Mouse (Mus musculus): ENCODE results near the gene Ppp1r13l. TPM values are rescaled to one million over a fixed set of nuclear protein-coding genes. Genes with fewer than 3 reads are reported as not detected.

Ppp1r13l gene
- polyA plus RNA-seq, 1 experiment, result 13.6 TPM

GRCm38 (mm10) chr7:19410766-19411344 lies 51.3 kb downstream of the Ppp1r13l start:
- DNase-seq, result no peak
- H3K4me1 ChIP-seq (replicated peaks; ENCODE audit: control insufficient read depth, insufficient read depth, low read length), result no peaks in the 10 kb centered on the region
- H3K27ac ChIP-seq (ENCODE audit: control insufficient read depth, insufficient read depth, low read length), result no peak overlapping the region
- WGBS, result 89% methylated on average over 11 of the region's 11 CpGs
- H3K27me3 ChIP-seq (ENCODE audit: control insufficient read depth, insufficient read depth, low read length), result no peaks in the 10 kb centered on the region
- H3K36me3 ChIP-seq (ENCODE audit: control insufficient read depth, insufficient read depth, low read length), result no peaks in the 10 kb centered on the region
- no peak overlapping the region for H3K4me3 ChIP-seq (ENCODE audit: control insufficient read depth, insufficient read depth, low read length)
- TF ChIP-seq POLR2A (IDR thresholded peaks at IDR 0.05; ENCODE audit: control insufficient read depth, extremely low read depth, insufficient read depth, low read length, poor library complexity) (no peak), CTCF (IDR thresholded peaks at IDR 0.05; ENCODE audit: borderline replicate concordance, control insufficient read depth, extremely low read depth, insufficient read depth, low read length, poor library complexity) (no peak)

GRCm38 (mm10) chr7:19411783-19412182 lies 52.2 kb downstream of the Ppp1r13l start:
- TF ChIP-seq POLR2A (IDR thresholded peaks at IDR 0.05; ENCODE audit: control insufficient read depth, extremely low read depth, insufficient read depth, low read length, poor library complexity), result no peak
- no peak for TF ChIP-seq CTCF (IDR thresholded peaks at IDR 0.05; ENCODE audit: borderline replicate concordance, control insufficient read depth, extremely low read depth, insufficient read depth, low read length, poor library complexity)
- Histone ChIP-seq H3K27ac (ENCODE audit: control insufficient read depth, insufficient read depth, low read length) (no peak overlapping the region), H3K4me1 (replicated peaks; ENCODE audit: control insufficient read depth, insufficient read depth, low read length) (peaks cover 4% of the 10 kb centered on the region), H3K36me3 (ENCODE audit: control insufficient read depth, insufficient read depth, low read length) (no peaks in the 10 kb centered on the region), H3K27me3 (ENCODE audit: control insufficient read depth, insufficient read depth, low read length) (no peaks in the 10 kb centered on the region), H3K4me3 (ENCODE audit: control insufficient read depth, insufficient read depth, low read length) (no peak overlapping the region)
- WGBS, result 83% methylated on average over 5 of the region's 5 CpGs
- no peak for DNase-seq

- no peaks in the 10 kb centered on the region for H3K27me3 ChIP-seq (ENCODE audit: control insufficient read depth, insufficient read depth, low read length)
- TF ChIP-seq CTCF (IDR thresholded peaks at IDR 0.05; ENCODE audit: borderline replicate concordance, control insufficient read depth, extremely low read depth, insufficient read depth, low read length, poor library complexity), result no peak
- TF ChIP-seq POLR2A (IDR thresholded peaks at IDR 0.05; ENCODE audit: control insufficient read depth, extremely low read depth, insufficient read depth, low read length, poor library complexity), result no peak
- H3K4me3 ChIP-seq (ENCODE audit: control insufficient read depth, insufficient read depth, low read length), result no peak overlapping the region
- no peaks in the 10 kb centered on the region for H3K36me3 ChIP-seq (ENCODE audit: control insufficient read depth, insufficient read depth, low read length)
- no peak for DNase-seq
- peaks cover 5% of the 10 kb centered on the region for H3K4me1 ChIP-seq (replicated peaks; ENCODE audit: control insufficient read depth, insufficient read depth, low read length)
- WGBS, result 95% methylated on average over 3 of the region's 3 CpGs
- H3K27ac ChIP-seq (ENCODE audit: control insufficient read depth, insufficient read depth, low read length), result no peak overlapping the region
Measured at GRCm38 (mm10) chr7:19413525-19413924, 54.0 kb downstream of the Ppp1r13l start.

- no peak overlapping the region for H3K27ac ChIP-seq (ENCODE audit: control insufficient read depth, insufficient read depth, low read length)
Measured at GRCm38 (mm10) chr7:19416590-19416989, 57.0 kb downstream of the Ppp1r13l start.

GRCm38 (mm10) chr7:19420121-19420520 lies 60.6 kb downstream of the Ppp1r13l start:
- peaks cover 20% of the 10 kb centered on the region for H3K4me1 ChIP-seq (replicated peaks; ENCODE audit: control insufficient read depth, insufficient read depth, low read length)
- no peaks in the 10 kb centered on the region for H3K27me3 ChIP-seq (ENCODE audit: control insufficient read depth, insufficient read depth, low read length)
- 7% methylated on average over 28 of the region's 28 CpGs for WGBS
- H3K4me3 ChIP-seq (ENCODE audit: control insufficient read depth, insufficient read depth, low read length), result no peak overlapping the region
- H3K36me3 ChIP-seq (ENCODE audit: control insufficient read depth, insufficient read depth, low read length), result no peaks in the 10 kb centered on the region
- no peak for DNase-seq
- no peak for TF ChIP-seq CTCF (IDR thresholded peaks at IDR 0.05; ENCODE audit: borderline replicate concordance, control insufficient read depth, extremely low read depth, insufficient read depth, low read length, poor library complexity)
- no peak for TF ChIP-seq POLR2A (IDR thresholded peaks at IDR 0.05; ENCODE audit: control insufficient read depth, extremely low read depth, insufficient read depth, low read length, poor library complexity)
- H3K27ac ChIP-seq (ENCODE audit: control insufficient read depth, insufficient read depth, low read length), result no peak overlapping the region

More at GRCm38 (mm10) chr7:19416590-19416989, 57.0 kb downstream of the Ppp1r13l start:
- DNase-seq, result no peak
- WGBS, result 35% methylated on average over 15 of the region's 15 CpGs
- no peak for TF ChIP-seq POLR2A (IDR thresholded peaks at IDR 0.05; ENCODE audit: control insufficient read depth, extremely low read depth, insufficient read depth, low read length, poor library complexity)
- no peak for TF ChIP-seq CTCF (IDR thresholded peaks at IDR 0.05; ENCODE audit: borderline replicate concordance, control insufficient read depth, extremely low read depth, insufficient read depth, low read length, poor library complexity)
- Histone ChIP-seq H3K4me3 (ENCODE audit: control insufficient read depth, insufficient read depth, low read length) (no peak overlapping the region), H3K27me3 (ENCODE audit: control insufficient read depth, insufficient read depth, low read length) (no peaks in the 10 kb centered on the region), H3K36me3 (ENCODE audit: control insufficient read depth, insufficient read depth, low read length) (no peaks in the 10 kb centered on the region), H3K4me1 (replicated peaks; ENCODE audit: control insufficient read depth, insufficient read depth, low read length) (peaks cover 20% of the 10 kb centered on the region)

- H3K27ac ChIP-seq (ENCODE audit: control insufficient read depth, insufficient read depth, low read length), result no peak overlapping the region
Measured at GRCm38 (mm10) chr7:19420821-19421636, 61.5 kb downstream of the Ppp1r13l start.

More at GRCm38 (mm10) chr7:19420821-19421636, 61.5 kb downstream of the Ppp1r13l start:
- Histone ChIP-seq H3K4me1 (replicated peaks; ENCODE audit: control insufficient read depth, insufficient read depth, low read length) (peaks cover 20% of the 10 kb centered on the region), H3K36me3 (ENCODE audit: control insufficient read depth, insufficient read depth, low read length) (peaks cover 3% of the 10 kb centered on the region; the same call in 1 of the 2 replicates), H3K4me3 (ENCODE audit: control insufficient read depth, insufficient read depth, low read length) (peak overlapping the region; percentile 58), H3K27me3 (ENCODE audit: control insufficient read depth, insufficient read depth, low read length) (no peaks in the 10 kb centered on the region)
- whole genome bisulfite sequencing, result 11% methylated on average over 43 of the region's 43 CpGs
- TF ChIP-seq CTCF (IDR thresholded peaks at IDR 0.05; ENCODE audit: borderline replicate concordance, control insufficient read depth, extremely low read depth, insufficient read depth, low read length, poor library complexity), result no peak; the same call in 1 of the 2 replicates
- no peak for TF ChIP-seq POLR2A (IDR thresholded peaks at IDR 0.05; ENCODE audit: control insufficient read depth, extremely low read depth, insufficient read depth, low read length, poor library complexity)
- DNase-seq, result peak; percentile 91
